Mouse (Mus musculus): Measurements from ENCODE around the gene Rgcc. TPM values are rescaled to one million over a fixed set of nuclear protein-coding genes. Genes with fewer than 3 reads are reported as not detected.

Gene Rgcc
- total and polyA plus RNA-seq, 3 experiments: 2.2 to 5.2 (median 2.3) TPM

- no peaks in the 10 kb centered on the region for H3K9me3 ChIP-seq (replicated peaks; ENCODE audit: low read length)
- in situ Hi-C loops (cut with MboI; ENCODE audit: low pct_ligation_motif_present, low pct_unique_long_range_greater_than_20kb, low sequenced_read_pairs): no loop called here
- no peak overlapping the region for H3K27ac ChIP-seq (ENCODE audit: insufficient read depth, low read depth)
- no peaks in the 10 kb centered on the region for H3K27me3 ChIP-seq (replicated peaks)
- peaks cover 4 to 7% of the 10 kb centered on the region in 2 experiments; a peak in 1 of 4 replicates for H3K4me1 ChIP-seq (ENCODE audit: control insufficient read depth in 1 of 2, insufficient read depth in 2 of 2)
- DNase-seq (ENCODE audit: extremely low read depth): no peak
- no peak overlapping the region for H3K4me3 ChIP-seq (replicated peaks in 1 of 3; ENCODE audit: low read depth in 2 of 3, low read length in 2 of 3, poor library complexity in 1 of 3)
- TF ChIP-seq IRF4 (IDR thresholded peaks at IDR 0.05; ENCODE audit: low read depth, low read length) (no peak), NRF1 (IDR thresholded peaks at IDR 0.05; ENCODE audit: low read depth, low read length) (no peak), RAD21 (IDR thresholded peaks at IDR 0.05; ENCODE audit: low read depth, low read length) (no peak), ZKSCAN1 (IDR thresholded peaks at IDR 0.05; ENCODE audit: borderline replicate concordance, low read depth, low read length) (no peak), USF1 (IDR thresholded peaks at IDR 0.05; ENCODE audit: low read depth, low read length) (no peak), SIN3A (IDR thresholded peaks at IDR 0.05; ENCODE audit: low read length) (no peak), CTCF (conservative IDR thresholded peaks at IDR 0.05 in 1 of 2, IDR thresholded peaks at IDR 0.05 in 1 of 2; ENCODE audit: low read depth in 2 of 2, low read length in 2 of 2) (no peak), ZNF384 (IDR thresholded peaks at IDR 0.05; ENCODE audit: low read depth, low read length) (no peak), POLR2AphosphoS2 (IDR thresholded peaks at IDR 0.05; ENCODE audit: low read depth, low read length) (no peak), TBP (conservative IDR thresholded peaks at IDR 0.05; ENCODE audit: low read depth, low read length) (no peak)
- no peak overlapping the region for H3K9ac ChIP-seq (ENCODE audit: insufficient read depth, low read depth)
- no peaks in the 10 kb centered on the region for H3K79me2 ChIP-seq (replicated peaks; ENCODE audit: control insufficient read depth, extremely low read depth, insufficient read depth, poor library complexity, severe bottlenecking)
- no peak overlapping the region for H3K4me2 ChIP-seq (ENCODE audit: insufficient read depth, low read depth, poor library complexity, severe bottlenecking)
- H3K36me3 ChIP-seq (replicated peaks in 1 of 2; ENCODE audit: control insufficient read depth in 1 of 2, insufficient read depth in 1 of 2, low read length in 1 of 2): no peaks in the 10 kb centered on the region
- dilution Hi-C loops (cut with MboI; ENCODE audit: extremely low pct_ligation_motif_present, extremely low pct_unique_long_range_greater_than_20kb, low sequenced_read_pairs): no loop called here
Measured at GRCm38 (mm10) chr14:79279494-79279893, 22.0 kb downstream of the Rgcc start.

- no peaks in the 10 kb centered on the region for H3K27me3 ChIP-seq (replicated peaks)
- no peaks in the 10 kb centered on the region for H3K36me3 ChIP-seq (replicated peaks in 1 of 2; ENCODE audit: control insufficient read depth in 1 of 2, insufficient read depth in 1 of 2, low read length in 1 of 2)
- H3K4me2 ChIP-seq (ENCODE audit: insufficient read depth, low read depth, poor library complexity, severe bottlenecking): no peak overlapping the region
- TF ChIP-seq CTCF (conservative IDR thresholded peaks at IDR 0.05 in 1 of 2, IDR thresholded peaks at IDR 0.05 in 1 of 2; ENCODE audit: low read depth in 2 of 2, low read length in 2 of 2) (no peak), IRF4 (IDR thresholded peaks at IDR 0.05; ENCODE audit: low read depth, low read length) (peak; percentile 54; the same call in 1 of the 2 replicates), GABPA (IDR thresholded peaks at IDR 0.05; ENCODE audit: insufficient replicate concordance, low read depth, low read length) (no peak), ZC3H11A (IDR thresholded peaks at IDR 0.05; ENCODE audit: low read depth, low read length) (no peak), TCF12 (IDR thresholded peaks at IDR 0.05; ENCODE audit: low read depth, low read length) (0 out of 2 replicates have a peak, but pooled peaks have one; percentile 14)
- H3K9ac ChIP-seq (ENCODE audit: insufficient read depth, low read depth): no peak overlapping the region
- no peaks in the 10 kb centered on the region for H3K9me3 ChIP-seq (replicated peaks; ENCODE audit: low read length)
- peaks cover 4 to 7% of the 10 kb centered on the region in 2 experiments; a peak in 1 of 4 replicates for H3K4me1 ChIP-seq (ENCODE audit: control insufficient read depth in 1 of 2, insufficient read depth in 2 of 2)
- H3K79me2 ChIP-seq (replicated peaks; ENCODE audit: control insufficient read depth, extremely low read depth, insufficient read depth, poor library complexity, severe bottlenecking): no peaks in the 10 kb centered on the region
- no peak overlapping the region for H3K27ac ChIP-seq (ENCODE audit: insufficient read depth, low read depth)
- dilution Hi-C loops (cut with MboI; ENCODE audit: extremely low pct_ligation_motif_present, extremely low pct_unique_long_range_greater_than_20kb, low sequenced_read_pairs): no loop called here
- H3K4me3 ChIP-seq (replicated peaks in 1 of 3; ENCODE audit: low read depth in 2 of 3, low read length in 2 of 3, poor library complexity in 1 of 3): no peak overlapping the region
- no peak for DNase-seq (ENCODE audit: extremely low read depth)
- in situ Hi-C loops (cut with MboI; ENCODE audit: low pct_ligation_motif_present, low pct_unique_long_range_greater_than_20kb, low sequenced_read_pairs): no loop called here
Measured at GRCm38 (mm10) chr14:79278927-79279326, 22.5 kb downstream of the Rgcc start.

GRCm38 (mm10) chr14:79277922-79278321 is 23.5 kb downstream of the Rgcc start:
- no peak overlapping the region for H3K4me2 ChIP-seq (ENCODE audit: insufficient read depth, low read depth, poor library complexity, severe bottlenecking)
- peaks cover 4 to 15% of the 10 kb centered on the region in 2 experiments; a peak in 2 of 4 replicates for H3K4me1 ChIP-seq (ENCODE audit: control insufficient read depth in 1 of 2, insufficient read depth in 2 of 2)
- H3K27me3 ChIP-seq (replicated peaks): no peaks in the 10 kb centered on the region
- H3K27ac ChIP-seq (ENCODE audit: insufficient read depth, low read depth): no peak overlapping the region
- H3K79me2 ChIP-seq (replicated peaks; ENCODE audit: control insufficient read depth, extremely low read depth, insufficient read depth, poor library complexity, severe bottlenecking): no peaks in the 10 kb centered on the region
- TF ChIP-seq CTCF (conservative IDR thresholded peaks at IDR 0.05 in 1 of 2, IDR thresholded peaks at IDR 0.05 in 1 of 2; ENCODE audit: low read depth in 2 of 2, low read length in 2 of 2) (no peak), RAD21 (IDR thresholded peaks at IDR 0.05; ENCODE audit: low read depth, low read length) (no peak), ZC3H11A (IDR thresholded peaks at IDR 0.05; ENCODE audit: low read depth, low read length) (no peak), ZKSCAN1 (IDR thresholded peaks at IDR 0.05; ENCODE audit: borderline replicate concordance, low read depth, low read length) (no peak), MAFK (IDR thresholded peaks at IDR 0.05; ENCODE audit: insufficient replicate concordance, low read length) (no peak), JUND (conservative IDR thresholded peaks at IDR 0.05; ENCODE audit: low read depth, low read length) (no peak), IRF4 (IDR thresholded peaks at IDR 0.05; ENCODE audit: low read depth, low read length) (no peak), MYC (IDR thresholded peaks at IDR 0.05; ENCODE audit: low read depth, low read length) (no peak), USF2 (conservative IDR thresholded peaks at IDR 0.05; ENCODE audit: low read depth, low read length) (no peak), KAT2A (IDR thresholded peaks at IDR 0.05; ENCODE audit: insufficient replicate concordance, low read length) (no peak), RCOR1 (conservative IDR thresholded peaks at IDR 0.05; ENCODE audit: low read depth, low read length) (no peak), PAX5 (IDR thresholded peaks at IDR 0.05; ENCODE audit: low read length) (no peak), GABPA (IDR thresholded peaks at IDR 0.05; ENCODE audit: insufficient replicate concordance, low read depth, low read length) (no peak), ZNF384 (IDR thresholded peaks at IDR 0.05; ENCODE audit: low read depth, low read length) (no peak), JUN (IDR thresholded peaks at IDR 0.05; ENCODE audit: insufficient read depth, low read depth, low read length) (no peak)
- in situ Hi-C loops (cut with MboI; ENCODE audit: low pct_ligation_motif_present, low pct_unique_long_range_greater_than_20kb, low sequenced_read_pairs): no loop called here
- no peak overlapping the region for H3K9ac ChIP-seq (ENCODE audit: insufficient read depth, low read depth)
- DNase-seq (ENCODE audit: extremely low read depth): no peak
- dilution Hi-C loops (cut with MboI; ENCODE audit: extremely low pct_ligation_motif_present, extremely low pct_unique_long_range_greater_than_20kb, low sequenced_read_pairs): no loop called here
- no peaks in the 10 kb centered on the region for H3K9me3 ChIP-seq (replicated peaks; ENCODE audit: low read length)
- no peak overlapping the region for H3K4me3 ChIP-seq (replicated peaks in 1 of 3; ENCODE audit: low read depth in 2 of 3, low read length in 2 of 3, poor library complexity in 1 of 3)
- no peaks in the 10 kb centered on the region for H3K36me3 ChIP-seq (replicated peaks in 1 of 2; ENCODE audit: control insufficient read depth in 1 of 2, insufficient read depth in 1 of 2, low read length in 1 of 2)
